Mouse (Mus musculus) myocyte (in vitro differentiated cells): Measurements from ENCODE around the gene Rpl3.

Experiments used
- CEBPB ChIP-seq: IDR thresholded peaks from 2 replicates; pipeline ENCODE4 v1.6.1; 2011; ENCODE audit warnings: mild to moderate bottlenecking, moderate library complexity; ENCODE audit not compliant: poor library complexity, insufficient read depth, severe bottlenecking
- MAX ChIP-seq: IDR thresholded peaks from one replicate; pipeline ENCODE4 v1.6.1; 2011; ENCODE audit warnings: low read depth, mild to moderate bottlenecking, control low read depth
- MYOD1 ChIP-seq, 3 experiments: IDR thresholded peaks; one replicate each; pipeline ENCODE4 v1.6.1; 2011; ENCODE audit warnings: control low read depth in 2 of 3, low read depth in 2 of 3, mild to moderate bottlenecking in 2 of 3, moderate library complexity in 1 of 3; ENCODE audit not compliant: insufficient read length in 2 of 3, control insufficient read depth in 1 of 3
- POLR2A ChIP-seq: IDR thresholded peaks from one replicate; pipeline ENCODE4 v1.6.1; 2011; ENCODE audit warnings: low read depth, mild to moderate bottlenecking, control low read depth, moderate library complexity; ENCODE audit not compliant: insufficient read length
- POLR2AphosphoS2 ChIP-seq: IDR thresholded peaks from one replicate; pipeline ENCODE4 v1.6.1; 2011; ENCODE audit warnings: low read depth, control low read depth; ENCODE audit not compliant: insufficient read length
- SRF ChIP-seq: IDR thresholded peaks from one replicate; pipeline ENCODE4 v1.6.1; 2011; ENCODE audit warnings: low read depth; ENCODE audit not compliant: control insufficient read depth, insufficient read length
- TCF12 ChIP-seq: IDR thresholded peaks from one replicate; pipeline ENCODE4 v1.6.1; 2011; ENCODE audit warnings: mild to moderate bottlenecking, control low read depth; ENCODE audit not compliant: poor library complexity, insufficient read depth, severe bottlenecking
- USF1 ChIP-seq: IDR thresholded peaks from one replicate; pipeline ENCODE4 v1.6.1; 2011; ENCODE audit warnings: low read depth, mild to moderate bottlenecking, control low read depth, moderate library complexity

DNA sequence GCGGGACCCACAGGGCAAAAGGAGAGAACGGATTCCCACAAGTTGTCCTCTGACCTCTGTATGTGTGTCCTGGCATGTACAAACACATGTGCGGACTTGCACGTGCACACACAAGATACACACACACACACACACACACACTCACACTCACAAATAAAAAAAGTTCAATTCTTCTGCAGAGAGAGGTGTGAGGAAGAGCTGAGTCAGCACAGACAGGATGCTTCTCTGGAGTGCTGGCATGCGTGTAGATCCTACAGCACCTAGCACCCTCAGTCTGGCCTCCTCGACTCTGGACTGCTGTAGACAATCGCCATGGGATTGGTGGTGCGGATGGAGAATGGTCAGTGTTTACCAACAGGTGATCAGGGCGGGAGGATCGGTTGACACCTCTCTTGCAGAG, 47.4 kb downstream of the Rpl3 start:
- TF ChIP-seq POLR2A, result no peak
- TF ChIP-seq TCF12, result no peak
- no peak for TF ChIP-seq SRF
- TF ChIP-seq USF1, result no peak
- TF ChIP-seq MAX, result no peak
- TF ChIP-seq MYOD1 (IDR thresholded peaks at IDR 0.05; ENCODE audit: control insufficient read depth in 1 of 3, insufficient read length in 2 of 3, low read depth in 2 of 3), result no peak
- no peak for TF ChIP-seq POLR2AphosphoS2
- no peak for TF ChIP-seq CEBPB
